Mouse (Mus musculus) cerebellum, adult 2 months (tissue): ENCODE measurements around the gene Zfp574. TPM values are rescaled to one million over a fixed set of nuclear protein-coding genes. Genes with fewer than 3 reads are reported as not detected.

Experiments used
- DNase-seq, 2 experiments: peaks; one replicate each; pipeline ENCODE4 v3.0.0; 2021
- H3K27ac ChIP-seq: fragments of 200-500 bp; 2 replicates; pipeline ENCODE4 v1.5.1; 2012; ENCODE audit warnings: low read length, control low read depth, inconsistent platforms; ENCODE audit not compliant: insufficient read depth
- H3K27me3 ChIP-seq: fragments of 200-500 bp; 2 replicates; pipeline ENCODE4 v1.6.1; 2012; ENCODE audit warnings: inconsistent platforms, mild to moderate bottlenecking, low read length, moderate library complexity; ENCODE audit not compliant: control insufficient read depth, insufficient read depth
- H3K4me1 ChIP-seq: fragments of 200-500 bp; 2 replicates; pipeline ENCODE4 v1.6.1; 2011; ENCODE audit warnings: low read length; ENCODE audit not compliant: control insufficient read depth, insufficient read depth
- H3K4me3 ChIP-seq: fragments of 200-500 bp; replicated peaks from 2 replicates; pipeline ENCODE3; 2011; ENCODE audit warnings: mild to moderate bottlenecking, low read depth, low read length, control low read depth; ENCODE audit not compliant: insufficient read depth
- CTCF ChIP-seq: fragments of 200-500 bp; IDR thresholded peaks from 2 replicates; pipeline ENCODE4 v1.5.1; 2011; ENCODE audit warnings: low read depth, mild to moderate bottlenecking, control low read depth, low read length, moderate library complexity, borderline replicate concordance; ENCODE audit not compliant: insufficient read depth
- POLR2A ChIP-seq: fragments of 200-500 bp; IDR thresholded peaks from 2 replicates; pipeline ENCODE4 v1.6.1; 2011; ENCODE audit warnings: low read length, control low read depth, borderline replicate concordance; ENCODE audit not compliant: insufficient read depth
- WGBS: fragments of 180-500 bp; shearing (Covaris S2); methylation state at CpG from one replicate; pipeline ENCODE4 v1.1.7; 2018; 5-methylcytosine and 5-hydroxymethylcytosine counted together
- polyA plus RNA-seq: library from polyadenylated mRNA; depleted of rRNA; stranded (reverse); fragments of >200 nt; gene quantifications from 2 replicates; pipeline ENCODE4 v1.2.3, GENCODE M21; 2012; rRNA removed

Gene Zfp574
- polyA plus RNA-seq, 1 experiment = 44.3 TPM

- Histone ChIP-seq H3K27me3 (no peaks in the 10 kb centered on the region), H3K4me1 (no peaks in the 10 kb centered on the region), H3K27ac (no peak overlapping the region), H3K4me3 (no peak overlapping the region)
- 68% methylated on average over 10 of the region's 10 CpGs for WGBS
- TF ChIP-seq CTCF = no peak
- no peak for TF ChIP-seq POLR2A
- no peak for DNase-seq
These were observed 53.4 kb downstream of the Zfp574 start for GRCm38 (mm10) chr7:25125716-25126281.

- Histone ChIP-seq H3K4me3 (no peak overlapping the region), H3K27me3 (no peaks in the 10 kb centered on the region), H3K4me1 (peaks cover 3% of the 10 kb centered on the region; the same call in 1 of the 2 replicates), H3K27ac (no peak overlapping the region)
- no peak for DNase-seq
- TF ChIP-seq CTCF = no peak
- TF ChIP-seq POLR2A = no peak
- WGBS = 69% methylated on average over 9 of the region's 9 CpGs
These were observed 55.6 kb downstream of the Zfp574 start for GRCm38 (mm10) chr7:25127971-25128370.

- no peak for DNase-seq
- no peak overlapping the region for H3K4me3 ChIP-seq
- TF ChIP-seq POLR2A = no peak
- no peak for TF ChIP-seq CTCF
- H3K27ac ChIP-seq = no peak overlapping the region
- H3K27me3 ChIP-seq = no peaks in the 10 kb centered on the region
- H3K4me1 ChIP-seq = peaks cover 3% of the 10 kb centered on the region; the same call in 1 of the 2 replicates
- 80% methylated on average over 13 of the region's 13 CpGs for WGBS
These were observed 57.1 kb downstream of the Zfp574 start for GRCm38 (mm10) chr7:25129390-25129979.

GRCm38 (mm10) chr7:25130565-25130964 lies 58.2 kb downstream of the Zfp574 start:
- Histone ChIP-seq H3K27me3 (no peaks in the 10 kb centered on the region), H3K27ac (no peak overlapping the region), H3K4me1 (peaks cover 3% of the 10 kb centered on the region; the same call in 1 of the 2 replicates), H3K4me3 (no peak overlapping the region)
- no peak for TF ChIP-seq CTCF
- TF ChIP-seq POLR2A = no peak
- DNase-seq = no peak
- WGBS = 86% methylated on average over 11 of the region's 11 CpGs

GRCm38 (mm10) chr7:25131247-25131646 lies 58.9 kb downstream of the Zfp574 start:
- TF ChIP-seq CTCF = no peak
- no peak for TF ChIP-seq POLR2A
- 93% methylated on average over 11 of the region's 11 CpGs for WGBS
- H3K4me1 ChIP-seq = peaks cover 3% of the 10 kb centered on the region; the same call in 1 of the 2 replicates
- no peak for DNase-seq
- H3K27ac ChIP-seq = no peak overlapping the region
- H3K4me3 ChIP-seq = no peak overlapping the region
- H3K27me3 ChIP-seq = no peaks in the 10 kb centered on the region

- no peak overlapping the region for H3K4me3 ChIP-seq
- H3K27ac ChIP-seq = no peak overlapping the region
- DNase-seq = no peak
- no peaks in the 10 kb centered on the region for H3K27me3 ChIP-seq
- H3K4me1 ChIP-seq = peaks cover 3% of the 10 kb centered on the region; the same call in 1 of the 2 replicates
- WGBS = 23% methylated on average over 25 of the region's 25 CpGs
- no peak for TF ChIP-seq POLR2A
- no peak for TF ChIP-seq CTCF
These were observed 60.1 kb downstream of the Zfp574 start for GRCm38 (mm10) chr7:25132318-25132960.

Other genes starting within 250 kb of the Zfp574 start
- gene Gm9844, start 210.4 kb upstream of the Zfp574 start, polyA plus RNA-seq = 4.8 and 6.4 TPM in 2 replicates
- not detected in 2 replicates for gene Lypd4, start 202.6 kb upstream of the Zfp574 start, polyA plus RNA-seq
- not detected in 2 replicates for gene Dmrtc2, start 202.5 kb upstream of the Zfp574 start, polyA plus RNA-seq
- 282 and 314 TPM in 2 replicates for gene Rps19, start 188.2 kb upstream of the Zfp574 start, polyA plus RNA-seq
- gene Cd79a, start 175.2 kb upstream of the Zfp574 start, polyA plus RNA-seq = 0.85 and 1.1 TPM in 2 replicates
- gene Arhgef1, start 169.7 kb upstream of the Zfp574 start, polyA plus RNA-seq = 162 and 173 TPM in 2 replicates
- gene Gm4881, start 128.1 kb upstream of the Zfp574 start, polyA plus RNA-seq = 1.00 and 1.4 TPM in 2 replicates
- 637 and 648 TPM in 2 replicates for gene Rabac1, start 99.8 kb upstream of the Zfp574 start, polyA plus RNA-seq
- 1,466 and 1,473 TPM in 2 replicates for gene Atp1a3, start 66.6 kb upstream of the Zfp574 start, polyA plus RNA-seq
- gene Grik5, start 221 bp upstream of the Zfp574 start, polyA plus RNA-seq = 74.6 and 77.4 TPM in 2 replicates
- 8.4 and 10.6 TPM in 2 replicates for gene Pou2f2, start 107.2 kb downstream of the Zfp574 start, polyA plus RNA-seq
- 29.0 and 29.6 TPM in 2 replicates for gene Dedd2, start 148.0 kb downstream of the Zfp574 start, polyA plus RNA-seq
- 9.2 and 10.9 TPM in 2 replicates for gene Zfp526, start 148.9 kb downstream of the Zfp574 start, polyA plus RNA-seq
- 226 and 230 TPM in 2 replicates for gene Gsk3a, start 165.3 kb downstream of the Zfp574 start, polyA plus RNA-seq
- gene Erf, start 178.2 kb downstream of the Zfp574 start, polyA plus RNA-seq = 14.3 and 14.8 TPM in 2 replicates
- 121 and 124 TPM in 2 replicates for gene Cic, start 195.1 kb downstream of the Zfp574 start, polyA plus RNA-seq
- 41.9 and 42.6 TPM in 2 replicates for gene Pafah1b3, start 225.4 kb downstream of the Zfp574 start, polyA plus RNA-seq
- gene Prr19, start 228.8 kb downstream of the Zfp574 start, polyA plus RNA-seq = 0.16 and 0.20 TPM in 2 replicates
- gene Tmem145, start 233.5 kb downstream of the Zfp574 start, polyA plus RNA-seq = 226 and 246 TPM in 2 replicates
- 76.8 and 77.8 TPM in 2 replicates for gene Megf8, start 244.6 kb downstream of the Zfp574 start, polyA plus RNA-seq